Mouse (Mus musculus) heart, adult 18-20 months (tissue): Measurements from ENCODE around the gene St6galnac3. TPM values are rescaled to one million over a fixed set of nuclear protein-coding genes. Genes with fewer than 3 reads are reported as not detected.
"Not testable (repeated sequence)": the region's sequence is repeated elsewhere in the genome, so short reads cannot be mapped to it uniquely, and the experiment has no call there.

Experiments
- DNase-seq, 2 experiments: peaks; one replicate each; pipeline ENCODE4 v3.0.0; 2021 to 2022; ENCODE audit warnings: mixed read lengths in 1 of 2
- long read RNA-seq, 2 experiments: library from polyadenylated mRNA; stranded (forward); transcript quantifications; one replicate each; pipeline ENCODE4 v2.0.0; 2021
- total RNA-seq, 2 experiments: library from RNA; stranded (reverse); gene quantifications; 2 replicates each; pipeline ENCODE4 v1.2.3; 2021

St6galnac3 gene
- total RNA-seq, result 1 to 10 TPM; 7.8 to 8.1 TPM
- long read RNA-seq, experiment 1, partial matches to known transcripts, result 0 of 1 reads
- long read RNA-seq, experiment 1, other reads (novel, unspliced or antisense), result 1 of 1 reads
- long read RNA-seq, experiment 2, partial matches to known transcripts, result 0 of 2 reads
- long read RNA-seq, experiment 2, other reads (novel, unspliced or antisense), result 2 of 2 reads

DNA sequence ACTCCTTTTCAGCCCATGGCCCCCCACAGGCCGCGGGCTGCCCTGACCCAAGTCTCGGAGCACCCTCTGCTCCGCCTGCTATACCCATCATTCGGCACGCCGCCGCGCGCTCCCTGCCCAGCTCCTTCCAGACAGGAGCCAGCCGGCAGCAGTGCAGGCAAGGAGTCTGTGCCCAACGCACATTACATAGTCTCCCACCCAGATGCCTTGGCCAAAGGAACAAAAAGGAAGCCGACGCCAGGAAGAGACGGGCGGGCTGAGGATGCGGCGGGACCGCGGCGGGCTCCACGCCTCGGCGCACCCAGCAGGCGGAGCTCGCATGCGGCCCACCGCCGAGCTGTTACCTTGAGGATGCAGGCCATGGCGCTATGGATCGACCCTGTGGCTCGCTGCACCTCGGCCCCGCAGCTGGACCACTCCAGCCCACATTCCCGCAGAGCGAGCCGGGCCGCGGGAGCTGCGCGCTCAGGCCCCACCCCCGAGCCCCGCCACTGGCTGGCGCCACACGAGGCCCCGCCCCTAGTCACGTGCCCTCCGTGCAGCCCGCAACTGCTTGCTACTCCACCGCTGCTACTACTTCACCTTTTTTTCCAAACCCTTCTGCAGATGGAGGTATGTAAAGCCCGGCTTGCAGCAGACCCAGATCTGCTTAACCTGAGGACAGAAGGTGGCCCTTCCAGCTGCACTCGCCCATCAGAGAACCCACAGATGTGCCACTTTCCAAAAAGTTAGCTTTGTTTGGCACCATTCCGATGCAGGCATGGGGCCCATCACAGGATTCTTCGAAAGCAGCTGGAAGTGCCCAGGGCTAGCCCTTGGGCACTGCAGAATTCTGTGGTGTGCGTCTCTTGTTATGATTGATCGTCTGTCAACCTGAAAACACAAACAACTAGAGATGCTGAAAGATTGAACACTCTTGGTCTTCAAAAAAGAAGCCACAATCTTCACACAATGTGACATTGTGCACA lies at the start of gene St6galnac3:
Gene St6galnac3 (minus strand): TSS at position 474 of the 968 bp plus-strand sequence.
- peak; percentile 72 to 74 for DNase-seq

DNA sequence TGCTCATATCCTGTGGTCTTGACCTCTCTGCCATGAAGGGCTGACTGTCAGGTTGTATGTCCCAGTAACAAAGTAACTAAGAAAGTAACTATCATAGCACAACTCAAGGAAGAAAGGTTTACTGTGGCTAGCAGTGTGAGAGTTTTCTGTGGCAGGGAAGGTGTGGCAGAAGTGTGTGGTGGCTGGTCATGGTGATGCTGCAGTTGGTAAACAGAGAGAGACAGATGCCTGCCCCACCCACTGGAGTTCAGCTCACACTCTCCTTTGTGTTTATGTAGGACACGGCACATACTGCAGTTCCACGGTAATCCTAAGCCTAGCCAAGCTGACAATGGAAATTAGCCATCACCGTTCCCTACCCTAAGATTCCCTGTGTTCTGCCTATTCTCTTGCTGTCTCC lies 49.6 kb upstream of the St6galnac3 start:
- no peak for DNase-seq

DNA sequence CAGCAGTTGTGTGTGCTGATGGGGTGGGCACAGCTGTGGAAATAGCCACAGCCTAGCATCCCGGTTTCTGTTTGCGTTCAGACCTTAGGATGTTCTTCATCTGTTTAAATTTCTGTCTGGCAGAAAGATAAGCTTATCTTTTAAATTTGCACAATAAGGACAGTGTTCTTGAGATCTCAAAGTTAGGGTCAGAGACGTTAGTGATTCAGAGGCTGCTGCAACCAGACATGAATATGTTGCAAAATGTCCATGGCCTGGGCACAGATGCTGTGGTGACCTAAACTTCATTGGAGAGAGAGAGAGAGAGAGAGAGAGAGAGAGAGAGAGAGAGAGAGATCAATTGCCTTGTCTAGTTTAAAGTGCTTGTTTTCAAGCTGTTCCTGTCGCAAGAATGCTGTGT lies 46.5 kb upstream of the St6galnac3 start:
- no peak for DNase-seq

DNA sequence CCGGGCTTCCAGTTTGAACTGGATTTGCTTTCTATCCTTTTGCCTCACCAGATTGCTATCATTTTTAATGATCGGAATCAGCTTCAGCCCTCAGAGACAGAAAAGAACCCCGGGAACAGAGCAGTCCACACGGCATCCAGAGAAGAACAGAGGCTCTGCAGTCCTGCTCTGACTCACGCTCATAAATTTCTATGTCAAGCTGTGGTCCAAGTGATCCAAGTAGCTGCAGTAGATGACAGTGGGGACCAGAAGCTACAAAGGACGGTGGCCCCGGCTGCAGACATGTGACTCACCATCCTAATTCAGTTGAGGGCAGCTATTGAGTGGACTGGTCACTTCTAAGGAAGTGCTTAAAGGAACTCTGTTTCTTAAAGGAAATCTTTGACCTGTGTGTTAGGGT lies 45.6 kb upstream of the St6galnac3 start:
- no peak for DNase-seq

DNA sequence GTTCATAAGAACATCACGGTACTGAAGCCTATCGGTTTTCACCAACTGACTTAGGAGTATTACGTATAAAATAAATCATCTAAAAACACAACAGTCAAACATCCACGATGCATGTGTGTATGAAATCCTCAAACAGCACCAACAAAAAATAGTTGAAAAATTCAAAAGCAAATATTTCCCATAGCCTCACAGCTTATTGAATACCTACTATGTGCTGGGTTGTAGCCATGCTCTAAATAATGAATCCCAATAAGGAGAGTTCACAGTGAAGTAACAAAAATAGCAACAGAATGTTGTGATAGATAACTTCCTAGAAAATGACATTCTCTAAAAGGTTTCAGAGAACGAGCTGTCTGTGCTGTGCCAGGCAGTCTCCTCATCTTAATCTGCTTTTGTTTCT lies 44.2 kb upstream of the St6galnac3 start:
- DNase-seq, result no peak

DNA sequence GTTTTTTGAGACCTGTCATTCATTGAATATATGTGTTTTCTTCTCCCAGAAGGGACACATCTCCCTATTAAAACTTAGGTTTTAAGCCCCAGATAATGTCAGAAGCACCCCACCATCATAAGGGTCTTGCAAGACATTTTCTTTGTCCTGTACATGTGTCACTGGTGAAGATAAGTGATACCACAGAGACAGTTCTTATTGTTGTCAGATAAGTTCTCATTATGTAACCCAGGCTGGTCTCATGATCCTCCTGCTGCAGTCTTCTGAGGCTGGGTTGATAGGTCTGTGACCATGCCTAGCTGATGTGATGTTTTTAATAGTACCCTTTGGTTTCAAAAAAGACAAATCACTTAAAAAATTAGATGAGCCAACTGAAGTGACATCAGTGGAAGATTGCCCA lies 40.2 kb upstream of the St6galnac3 start:
- DNase-seq, result no peak

- no peak for DNase-seq
These were observed 39.8 kb upstream of the St6galnac3 start for GRCm38 (mm10) chr3:153764760-153765159.

- no peak for DNase-seq
These were observed 36.2 kb upstream of the St6galnac3 start for GRCm38 (mm10) chr3:153761171-153761570.

DNA sequence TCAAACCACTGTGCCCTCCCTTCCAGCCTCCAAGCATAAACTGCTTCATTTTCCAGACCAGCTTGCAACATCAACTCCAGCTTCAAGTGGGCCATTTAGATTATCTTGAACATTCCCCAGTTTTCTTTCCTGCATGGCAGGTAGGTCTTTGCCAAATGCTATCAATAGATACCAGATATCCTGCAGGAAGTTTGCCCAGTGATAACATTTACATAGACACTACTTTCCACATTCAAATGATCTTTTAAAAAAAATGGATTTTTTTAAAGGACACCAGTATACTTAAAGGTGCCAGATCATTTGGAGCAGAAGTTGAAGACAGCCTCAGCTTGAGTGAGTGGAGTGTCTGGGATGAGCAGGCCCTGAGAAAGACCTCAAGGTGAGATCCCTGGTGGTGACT lies 34.3 kb upstream of the St6galnac3 start:
- no peak for DNase-seq

DNA sequence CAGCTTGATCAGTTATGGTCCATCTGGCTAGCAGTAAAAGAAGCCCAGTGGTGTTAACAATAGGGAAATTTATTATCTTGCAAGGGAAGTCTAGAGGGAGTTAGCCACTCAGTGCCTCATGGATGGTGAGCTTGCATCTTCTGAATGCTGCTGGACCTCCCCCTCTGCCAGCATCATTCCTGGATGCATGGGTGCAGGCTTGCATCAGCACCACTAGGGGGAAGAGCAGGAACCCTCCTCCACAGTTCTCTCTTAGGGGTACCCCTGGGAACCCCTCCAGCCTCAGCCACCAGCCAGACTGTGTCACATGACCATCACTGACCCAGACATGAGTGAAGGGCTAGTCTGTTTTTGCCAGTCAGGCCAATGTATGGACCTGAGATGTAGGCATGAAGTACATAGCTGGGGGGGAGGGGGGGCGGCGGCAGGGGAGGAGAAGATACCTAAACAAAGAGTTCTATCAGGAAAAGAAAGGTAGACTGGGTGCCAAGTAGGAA lies 31.6 kb upstream of the St6galnac3 start:
- no peak for DNase-seq

DNA sequence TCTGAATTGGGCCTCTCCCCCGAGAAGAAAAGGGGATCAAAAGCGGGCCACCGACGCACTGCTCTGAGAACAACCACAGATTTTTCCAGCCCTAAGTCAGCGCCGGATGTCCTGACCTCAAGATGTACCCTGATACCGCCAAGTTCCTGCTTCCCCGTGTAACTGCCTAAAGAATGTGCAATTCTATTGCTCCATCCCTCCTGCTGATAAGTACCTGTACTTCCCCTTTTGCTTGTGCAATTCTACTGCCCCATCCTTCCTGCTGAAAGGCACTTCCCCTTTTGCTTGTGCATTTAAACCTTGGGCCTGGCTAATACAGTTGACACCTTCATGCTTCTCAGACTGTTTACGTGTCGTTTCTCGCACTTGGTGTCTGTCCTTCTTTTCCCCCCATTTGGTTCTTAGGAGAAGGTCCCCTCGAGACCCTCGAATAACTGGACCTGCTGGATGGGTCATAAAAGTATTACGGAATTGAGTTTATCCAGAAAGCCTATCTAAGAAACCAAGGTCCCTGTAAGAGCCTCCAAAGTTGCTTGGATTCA lies 30.9 kb upstream of the St6galnac3 start:
- DNase-seq, result not testable (repeated sequence)

DNA sequence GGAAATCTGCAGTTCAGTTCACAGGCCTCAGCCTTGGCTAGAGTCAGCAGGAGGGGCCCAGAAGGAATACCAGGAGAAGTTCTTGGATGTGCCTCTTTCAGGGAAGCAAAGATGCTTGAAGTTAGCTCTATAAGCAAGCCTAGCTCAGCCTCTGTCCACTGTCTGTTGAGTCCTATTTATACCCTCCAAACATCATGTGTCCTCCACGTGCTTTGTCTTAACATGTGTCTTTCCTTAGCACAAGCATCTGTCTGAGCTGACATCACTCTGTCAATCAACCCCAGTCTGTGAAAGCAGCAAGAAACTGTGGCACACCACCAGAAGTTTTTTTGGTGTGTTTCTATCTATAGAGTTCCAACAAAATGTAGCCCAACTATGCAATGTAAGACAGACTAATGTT lies 26.5 kb upstream of the St6galnac3 start:
- no peak for DNase-seq

DNA sequence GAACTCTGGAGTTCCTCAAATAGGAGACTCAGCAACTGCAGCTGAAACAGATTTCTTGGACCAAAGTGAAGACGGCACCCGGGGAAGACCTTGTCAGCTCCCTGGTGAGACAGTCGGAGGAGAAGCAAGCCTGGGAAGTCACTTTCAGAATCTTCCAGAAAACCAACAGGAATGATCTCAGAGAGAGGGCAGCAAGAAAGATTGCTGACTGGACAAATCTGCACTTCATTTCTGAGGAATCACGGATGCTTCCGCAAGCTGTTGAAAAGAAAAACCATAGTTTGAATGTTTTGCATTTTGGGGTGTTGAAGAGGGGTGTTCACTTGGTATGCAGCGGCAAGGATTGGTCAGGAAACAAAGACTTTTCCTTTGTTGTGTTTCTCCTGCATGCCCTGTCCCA lies 24.4 kb upstream of the St6galnac3 start:
- DNase-seq, result no peak

GRCm38 (mm10) chr3:153748293-153748692 lies 23.3 kb upstream of the St6galnac3 start:
- DNase-seq, result no peak

DNA sequence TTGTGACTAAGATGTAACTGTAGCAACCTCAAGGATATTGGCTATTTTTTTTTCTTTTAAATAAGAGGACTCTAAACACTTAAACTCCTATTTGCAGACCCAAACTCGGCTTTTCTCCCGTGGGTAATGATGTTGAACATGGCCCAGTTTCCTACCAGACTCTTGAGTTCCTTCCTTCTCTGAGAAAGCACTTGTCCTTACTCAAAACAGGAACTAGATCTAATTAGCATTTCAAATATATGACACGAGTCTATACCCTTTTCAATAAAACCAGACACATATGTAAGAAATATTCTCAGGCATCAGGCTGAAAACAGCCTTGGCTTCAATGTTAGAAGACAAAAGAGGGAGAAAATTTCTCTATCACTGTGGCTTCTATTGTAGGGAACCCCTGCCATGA lies 20.1 kb upstream of the St6galnac3 start:
- DNase-seq, result no peak

- no peak for DNase-seq
These were observed 19.5 kb upstream of the St6galnac3 start for GRCm38 (mm10) chr3:153744447-153744846.

DNA sequence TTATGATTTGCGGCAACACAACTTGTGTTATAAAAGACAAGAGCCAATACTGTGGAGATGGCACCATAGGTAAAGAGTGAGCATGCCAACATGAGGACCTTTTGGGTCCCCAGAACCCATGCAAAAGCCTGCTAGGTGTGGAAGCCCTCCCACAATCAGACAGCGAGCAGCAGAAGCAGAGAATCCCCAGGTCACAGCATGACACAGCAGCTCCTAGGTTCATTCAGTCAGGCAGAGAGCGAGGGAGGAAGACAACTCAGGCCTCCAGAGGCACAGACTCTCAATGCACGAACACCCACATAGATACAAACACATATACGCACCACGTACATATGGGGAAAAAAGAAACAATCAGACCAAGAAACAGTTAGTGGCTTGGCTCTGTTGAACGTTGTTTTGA lies 16.8 kb upstream of the St6galnac3 start:
- DNase-seq, result no peak

- no peak for DNase-seq
These were observed 14.4 kb upstream of the St6galnac3 start for GRCm38 (mm10) chr3:153739351-153739750.

- no peak for DNase-seq
These were observed 13.4 kb upstream of the St6galnac3 start for GRCm38 (mm10) chr3:153738421-153738820.

GRCm38 (mm10) chr3:153736756-153737280 lies 11.8 kb upstream of the St6galnac3 start:
- no peak for DNase-seq

GRCm38 (mm10) chr3:153735796-153736549 lies 11.0 kb upstream of the St6galnac3 start:
- no peak for DNase-seq

DNA sequence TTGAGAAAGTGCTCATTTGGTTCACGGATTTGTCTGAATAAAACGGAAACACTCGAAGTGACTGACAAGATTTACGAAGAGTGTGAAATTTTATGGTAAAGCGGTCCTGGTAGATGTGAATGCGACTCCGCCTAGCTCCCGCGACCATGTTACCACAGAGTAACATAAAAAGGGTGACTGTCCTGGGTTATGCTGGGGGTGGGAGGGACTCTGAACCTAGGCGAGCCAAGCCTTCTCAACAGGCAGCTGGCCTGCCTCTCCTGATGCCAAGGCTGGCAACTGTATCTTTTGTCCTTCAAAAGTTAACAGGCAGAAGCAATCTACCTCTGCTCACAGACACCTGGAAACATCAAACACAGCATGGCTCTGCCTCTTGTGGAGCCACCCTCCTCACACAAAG lies 9.8 kb upstream of the St6galnac3 start:
- no peak for DNase-seq
